Mouse (Mus musculus) adrenal gland, adult 18-20 months (tissue): ENCODE results near the gene Schip1. TPM values are rescaled to one million over a fixed set of nuclear protein-coding genes. Genes with fewer than 3 reads are reported as not detected.

Experiments used
- DNase-seq, 2 experiments: peaks; one replicate each; pipeline ENCODE4 v3.0.0; 2021 to 2022; ENCODE audit warnings: low spot score in 2 of 2
- total RNA-seq, 2 experiments: library from RNA; stranded (reverse); gene quantifications; 1 replicate in 1 of 2; 2 replicates in 1 of 2; pipeline ENCODE4 v1.2.3; 2021

Gene Schip1
- total RNA-seq, 2 experiments from 2014 or later: 7.1 to 10.1 TPM

DNA sequence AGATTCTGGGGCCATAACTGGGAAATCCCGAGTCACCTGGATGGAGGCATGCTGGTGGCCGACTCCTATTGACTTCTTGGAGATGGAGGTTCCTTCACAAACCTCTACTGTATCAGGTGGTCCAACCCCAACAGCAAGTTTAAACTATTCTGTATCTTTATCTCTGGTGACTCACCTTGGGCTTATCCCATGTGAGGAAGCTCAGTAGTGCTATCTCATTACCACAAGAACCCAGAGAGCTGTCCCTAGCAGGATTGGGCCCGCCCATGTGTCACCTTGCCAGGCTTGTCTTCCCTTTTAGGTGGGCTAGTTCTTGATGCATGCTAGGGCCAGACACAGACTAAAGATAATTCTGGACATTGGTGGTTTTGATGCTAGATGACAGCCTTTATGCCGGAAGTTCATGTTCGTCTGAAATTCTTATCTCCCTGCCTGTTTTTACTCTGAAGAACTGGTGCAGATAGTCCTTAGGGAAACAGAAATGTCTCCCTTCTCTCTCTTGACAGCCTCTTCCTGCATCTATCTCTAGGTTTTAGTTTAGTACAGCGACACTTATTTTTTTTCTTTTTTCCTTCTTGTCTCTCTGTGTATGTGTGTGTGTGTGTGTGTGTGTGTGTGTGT lies 435.0 kb downstream of the Schip1 start:
- no peak for DNase-seq

DNA sequence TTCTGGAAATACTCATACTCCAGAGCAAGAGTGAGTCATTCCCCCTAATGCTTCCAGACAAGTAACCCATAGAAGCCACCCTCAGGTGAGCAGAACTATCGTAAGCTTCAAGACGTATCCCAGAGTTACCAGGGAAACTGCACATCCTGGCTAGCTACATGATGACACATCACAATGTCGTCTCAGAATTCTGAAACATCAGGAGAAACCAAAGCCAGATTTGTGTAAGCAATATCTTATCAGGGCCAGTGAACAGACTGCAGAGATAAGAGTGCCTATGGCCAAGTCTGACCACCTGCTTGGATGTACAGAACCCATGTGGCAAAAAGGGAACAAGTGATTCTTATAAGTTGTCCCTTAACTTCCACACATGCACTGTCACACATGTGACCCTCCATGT lies 440.2 kb downstream of the Schip1 start:
- DNase-seq: no peak

DNA sequence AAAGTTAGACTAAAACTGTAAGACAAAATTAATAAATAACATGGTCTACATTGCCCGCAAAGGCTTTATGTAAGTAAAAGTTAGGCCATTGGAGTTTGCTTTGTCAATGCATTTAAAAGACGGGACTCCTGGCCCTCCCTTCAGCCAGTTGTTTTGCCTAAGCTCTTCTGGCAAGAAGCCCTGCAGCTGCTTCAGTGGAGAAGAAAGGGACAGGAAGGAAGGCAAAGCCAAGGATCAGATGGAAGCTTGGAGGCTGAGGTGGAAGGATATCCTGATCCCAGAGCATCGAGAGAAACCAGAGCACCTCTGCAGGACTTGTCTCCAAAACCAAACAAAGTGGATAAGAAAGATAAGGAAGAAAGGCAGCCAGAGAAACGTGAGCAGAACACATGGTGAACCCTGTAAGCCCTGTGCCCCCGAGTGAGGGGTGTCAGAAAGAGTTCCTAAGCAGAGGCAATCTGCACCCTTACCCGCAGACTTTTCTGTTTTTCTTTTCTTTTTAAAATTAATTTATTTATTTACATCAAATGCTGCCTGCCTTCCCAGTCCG lies 442.2 kb downstream of the Schip1 start:
- no peak for DNase-seq

DNA sequence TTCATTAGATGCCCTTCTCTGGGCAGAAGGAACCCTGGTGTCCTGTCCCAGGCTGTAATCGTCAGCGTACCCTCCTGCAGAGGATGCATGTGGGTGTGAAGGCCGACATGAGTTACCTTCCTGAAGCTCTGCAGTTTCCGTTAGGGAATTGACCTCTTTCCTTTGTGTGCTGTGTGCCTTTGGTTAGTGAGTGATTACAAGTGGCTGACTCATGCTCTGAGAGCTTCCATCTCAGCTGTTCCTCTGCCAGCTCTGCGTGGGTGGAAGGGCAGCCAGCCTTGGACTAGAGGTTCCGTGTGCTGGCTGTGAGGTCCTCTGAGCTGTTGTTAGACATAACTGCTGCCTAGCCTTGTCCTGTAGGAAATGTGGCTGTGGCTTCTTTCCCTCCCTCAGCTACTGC lies 444.0 kb downstream of the Schip1 start:
- DNase-seq: peak; percentile 57

DNA sequence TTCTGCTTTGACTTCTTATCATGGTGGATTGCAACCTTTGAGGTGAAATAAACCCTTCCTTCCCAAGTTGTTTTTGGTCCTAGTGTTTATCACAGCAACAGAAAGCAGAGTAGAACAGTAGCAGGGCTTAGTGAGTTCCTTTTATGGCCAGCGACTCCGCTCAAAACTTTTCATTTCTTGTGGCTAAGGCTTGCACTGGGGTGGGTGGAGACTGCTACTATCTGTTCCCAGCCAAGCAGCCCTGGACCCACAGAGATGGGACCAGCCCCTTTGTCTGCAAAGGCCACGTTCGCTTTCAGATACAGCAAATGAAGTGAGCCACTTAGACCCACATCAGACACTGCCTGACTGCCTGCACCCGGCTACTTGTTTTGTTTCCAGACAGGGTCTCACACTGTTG lies 446.3 kb downstream of the Schip1 start:
- no peak for DNase-seq

DNA sequence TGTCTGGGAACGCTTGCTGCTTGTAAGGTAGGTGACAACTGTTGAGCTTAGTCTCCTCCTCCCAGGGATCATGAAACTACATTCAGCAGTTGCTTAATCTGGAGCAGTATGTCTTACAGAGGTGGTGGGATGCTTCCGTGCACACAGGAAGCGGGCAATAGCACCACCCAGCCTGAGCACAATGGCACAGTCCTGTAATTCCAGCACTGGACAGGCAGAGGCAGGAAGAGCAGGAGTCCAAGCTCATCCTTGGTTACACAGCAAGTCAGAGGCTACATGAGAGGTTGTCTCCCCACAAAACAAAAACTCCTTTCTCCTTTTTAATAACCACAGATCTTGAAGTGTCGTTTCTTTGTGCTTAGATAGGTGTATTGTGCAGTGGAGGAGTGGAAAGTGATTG lies 447.1 kb downstream of the Schip1 start:
- no peak for DNase-seq

DNA sequence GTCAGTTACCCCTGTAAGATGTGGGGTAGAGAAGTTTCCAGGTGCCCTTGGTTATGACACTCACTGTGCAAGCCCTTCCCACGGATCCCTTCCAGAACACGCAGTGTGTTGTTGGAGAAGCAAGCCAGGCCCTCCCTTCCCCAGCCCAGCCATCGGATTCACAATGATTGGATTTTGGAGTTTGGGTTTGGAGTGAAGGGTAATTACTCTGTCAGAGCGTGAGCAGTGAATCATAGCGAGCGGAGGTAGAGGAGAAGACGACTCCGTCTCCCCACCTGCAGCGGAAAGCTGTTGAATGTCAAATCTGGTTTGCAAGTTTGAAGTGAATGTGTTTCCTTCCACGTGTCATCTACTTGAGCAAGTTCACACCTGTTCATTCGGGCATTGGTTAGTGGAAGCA lies 447.7 kb downstream of the Schip1 start:
- DNase-seq: no peak

DNA sequence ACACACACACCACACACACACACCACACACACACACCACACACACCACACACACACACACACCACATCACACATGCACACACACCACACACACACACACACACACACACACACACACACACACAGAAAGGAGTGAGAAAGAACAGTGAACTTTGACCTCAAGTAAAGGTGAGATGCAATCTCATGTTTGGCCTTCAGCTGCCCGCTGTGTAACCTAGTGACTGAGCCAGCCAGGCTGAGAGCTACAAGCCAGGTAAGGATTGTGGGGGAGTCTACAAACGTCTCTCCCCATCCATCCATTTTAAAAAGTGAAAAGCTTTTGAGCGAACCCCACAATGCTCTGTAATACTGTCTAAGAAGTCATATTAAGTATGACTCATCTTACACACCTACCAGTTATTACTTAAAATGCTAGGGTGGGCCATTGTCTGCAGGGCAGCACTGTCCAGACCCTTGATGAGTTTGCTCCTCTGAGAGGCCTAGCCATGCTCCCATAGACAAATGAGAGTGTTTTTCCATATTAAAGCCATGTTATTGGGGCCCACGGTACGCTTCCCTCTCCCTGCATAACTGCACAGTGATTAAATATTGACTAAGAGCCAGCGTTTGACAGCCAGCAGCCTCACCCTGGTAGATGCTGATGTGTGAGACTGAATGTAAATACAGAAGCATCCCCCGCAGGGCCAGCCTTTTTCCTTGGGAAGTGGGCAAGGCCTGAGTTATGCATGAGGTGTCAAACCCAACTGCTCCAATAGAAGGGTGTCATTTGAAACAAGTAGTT lies 448.9 kb downstream of the Schip1 start:
- DNase-seq: no peak

DNA sequence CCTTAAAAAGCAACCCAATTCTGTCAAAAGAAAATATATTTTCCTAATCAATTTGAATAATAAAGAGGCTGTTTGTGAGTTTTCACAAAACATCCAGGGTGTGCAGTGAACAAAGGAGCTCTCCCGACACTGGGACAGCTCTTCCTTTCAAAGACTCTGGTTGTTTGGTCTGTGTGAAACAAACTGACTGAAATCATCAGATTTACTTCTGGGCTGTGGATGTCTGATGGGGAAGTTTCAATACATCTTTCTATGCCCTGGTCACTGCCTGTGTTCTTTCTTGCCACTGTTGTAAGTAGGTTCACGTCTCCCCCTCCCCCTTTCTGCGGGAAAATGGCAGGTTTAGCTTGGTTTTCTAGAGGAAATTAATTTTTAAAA lies 449.5 kb downstream of the Schip1 start:
- DNase-seq: no peak

DNA sequence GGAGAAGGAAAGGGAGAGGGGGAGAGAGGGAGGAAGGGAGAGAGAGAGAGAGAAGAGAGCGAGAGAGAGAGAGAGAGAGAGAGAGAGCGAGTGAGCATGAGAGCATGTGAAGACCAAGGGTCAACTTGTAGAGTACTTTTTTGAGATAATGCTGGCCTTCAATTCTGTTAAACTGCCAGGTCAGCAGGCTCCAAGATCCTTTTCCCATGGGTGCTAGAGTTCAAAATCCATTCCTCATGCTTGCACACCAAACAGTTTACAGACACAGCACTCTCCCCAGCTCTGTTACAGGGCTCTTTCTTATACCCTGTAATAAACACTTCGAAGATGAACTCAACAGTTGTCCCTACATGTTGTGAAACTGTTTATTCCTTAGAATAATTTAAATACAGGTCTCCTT lies 450.1 kb downstream of the Schip1 start:
- DNase-seq: no peak

DNA sequence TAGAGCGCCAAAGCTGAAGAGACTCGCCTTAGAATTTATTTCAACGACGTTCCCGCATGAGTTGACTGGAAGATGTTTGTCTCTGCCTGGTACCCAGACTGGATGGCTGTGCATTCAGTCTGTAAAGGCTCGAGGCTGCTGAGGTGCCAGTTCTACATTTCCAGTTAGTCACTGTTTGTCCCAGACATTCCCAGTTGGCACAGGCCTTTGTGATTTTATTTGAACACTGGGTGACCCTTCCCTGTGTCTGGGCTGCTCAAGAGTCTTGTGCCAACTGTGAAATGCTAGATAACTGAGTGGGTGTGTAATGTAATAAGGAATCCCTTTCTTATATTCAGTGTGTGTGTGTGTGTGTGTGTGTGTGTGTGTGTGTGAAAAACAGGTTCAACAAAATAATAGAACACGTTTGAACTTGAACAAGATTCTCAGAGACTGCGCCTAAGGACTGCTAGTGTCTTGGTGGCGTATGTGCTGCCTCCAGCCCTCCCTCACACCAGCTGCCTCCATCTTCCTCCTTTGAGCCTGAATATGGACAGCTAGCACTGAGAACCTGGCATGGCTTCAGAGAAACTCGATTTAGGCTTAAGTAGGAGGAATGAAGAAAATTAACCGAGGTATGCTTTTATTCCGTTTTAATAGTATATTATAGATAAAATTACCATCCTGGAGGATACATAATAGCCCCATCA lies 451.9 kb downstream of the Schip1 start:
- DNase-seq: no peak

DNA sequence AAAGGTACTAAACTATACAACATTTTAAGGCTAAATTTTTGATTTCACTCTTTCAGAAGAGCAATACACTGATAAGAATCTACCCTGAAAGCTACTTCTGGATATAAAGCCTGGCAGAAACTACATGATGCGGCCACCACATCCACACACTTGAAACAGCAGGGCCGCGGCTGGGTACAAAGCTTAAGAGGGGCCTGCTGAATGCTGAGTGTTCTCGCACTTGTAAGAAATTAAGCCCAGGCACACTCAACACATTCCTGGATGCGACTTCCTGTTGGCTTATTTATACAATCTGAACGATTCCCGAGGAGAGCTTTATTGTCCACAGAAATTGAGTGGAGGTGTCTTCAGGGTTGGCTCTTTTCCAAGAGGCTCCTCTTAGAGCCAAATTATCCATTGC lies 452.6 kb downstream of the Schip1 start:
- no peak for DNase-seq

DNA sequence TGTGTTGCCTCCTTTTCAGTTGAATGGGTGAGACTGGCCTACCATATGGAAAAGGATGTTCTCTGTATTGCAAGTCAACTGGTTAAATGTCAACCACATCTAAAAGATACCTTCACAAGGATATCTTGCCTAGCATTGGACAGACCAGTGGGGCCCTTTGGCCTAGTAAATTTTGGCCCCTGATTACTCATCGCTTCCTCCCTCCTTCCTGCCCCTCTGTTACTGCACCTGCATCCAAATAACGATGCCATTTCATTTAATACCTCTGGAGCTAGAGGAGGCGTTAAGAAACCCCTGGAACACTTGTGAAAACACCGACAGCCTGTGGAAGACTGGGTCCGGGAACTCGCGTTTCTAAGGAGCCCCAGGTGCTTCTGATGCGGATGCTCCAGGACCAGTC lies 453.4 kb downstream of the Schip1 start:
- DNase-seq: no peak

DNA sequence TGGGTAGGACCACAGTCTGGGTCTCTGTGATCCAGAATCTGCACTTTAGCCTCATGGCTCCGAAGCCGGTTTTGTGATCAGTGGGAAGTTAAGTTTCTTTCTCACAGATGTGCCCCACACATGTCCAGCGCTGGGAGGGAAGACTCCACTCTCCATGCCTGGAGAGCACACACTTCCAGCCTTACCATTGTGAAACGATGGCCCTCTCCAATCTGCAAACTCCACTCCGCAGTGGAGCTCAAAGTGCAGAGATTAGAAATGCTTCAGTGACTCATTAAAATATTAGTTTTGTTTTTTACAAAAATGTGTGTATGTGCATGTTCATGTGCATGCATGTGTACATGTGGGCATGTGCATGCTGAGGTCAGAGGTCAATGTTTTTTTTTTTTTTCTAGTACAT lies 454.0 kb downstream of the Schip1 start:
- DNase-seq: no peak

DNA sequence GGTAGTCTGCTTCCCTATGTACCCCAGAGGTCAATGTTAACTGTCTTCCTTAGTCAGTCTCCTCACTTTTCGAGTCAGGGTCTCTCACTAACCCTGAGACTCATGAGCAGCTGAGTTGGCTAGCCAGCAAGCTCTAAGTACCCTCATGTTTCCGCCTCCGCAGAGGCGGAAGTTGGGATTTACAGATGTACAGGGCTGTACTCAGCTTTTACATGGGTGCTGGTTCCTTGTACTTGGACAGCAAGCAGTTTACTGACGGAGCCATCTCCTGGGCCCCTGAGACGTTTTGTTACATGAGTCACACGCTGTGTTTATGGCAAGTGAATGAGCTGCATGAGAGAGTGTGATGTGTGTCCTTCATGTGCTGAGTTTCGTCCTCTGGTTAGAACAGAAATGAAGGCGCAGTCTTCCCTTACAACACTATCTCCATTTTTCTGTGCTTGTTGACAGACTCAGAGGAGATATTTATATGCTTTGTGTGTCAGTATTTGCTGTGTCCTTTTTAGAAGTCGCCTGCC lies 460.8 kb downstream of the Schip1 start:
- DNase-seq: no peak

DNA sequence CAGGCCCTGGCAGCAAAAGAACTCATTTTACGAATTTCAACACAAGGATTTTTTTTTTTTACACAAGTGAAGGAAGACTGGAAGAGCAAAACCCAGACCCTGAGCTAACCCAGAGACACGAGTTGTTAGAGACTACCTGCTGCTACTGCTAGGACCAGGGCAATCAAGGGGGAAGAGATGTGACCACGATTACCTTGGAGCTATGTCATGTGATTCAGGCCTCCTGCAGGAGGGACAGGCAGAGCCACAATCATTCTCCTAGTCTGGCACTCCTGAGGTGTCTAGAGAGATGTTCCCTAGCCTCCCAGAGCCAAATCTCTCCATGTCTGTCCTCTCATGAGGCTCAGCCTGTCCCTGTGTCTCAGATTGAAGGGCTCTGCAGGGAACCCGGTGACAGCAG lies 461.8 kb downstream of the Schip1 start:
- no peak for DNase-seq

DNA sequence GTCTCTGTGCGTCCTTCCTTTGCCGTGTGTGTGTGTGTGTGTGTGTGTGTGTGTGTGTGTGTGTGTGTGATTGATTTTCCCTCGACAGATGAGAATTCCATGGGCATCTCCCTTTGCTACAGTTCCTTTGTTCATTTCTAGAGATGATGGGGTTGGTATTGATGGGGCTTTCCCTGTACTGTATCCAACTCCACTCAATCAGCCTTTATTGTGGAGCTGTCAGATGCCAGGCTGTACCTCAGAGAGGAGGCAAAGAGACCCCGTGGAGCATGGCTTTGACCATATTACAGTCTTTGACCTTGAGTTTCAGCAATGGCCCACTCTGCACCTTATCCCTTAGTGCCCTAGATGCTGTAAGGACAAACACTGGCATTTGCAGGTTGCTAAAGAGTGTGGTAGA lies 462.6 kb downstream of the Schip1 start:
- DNase-seq: no peak

DNA sequence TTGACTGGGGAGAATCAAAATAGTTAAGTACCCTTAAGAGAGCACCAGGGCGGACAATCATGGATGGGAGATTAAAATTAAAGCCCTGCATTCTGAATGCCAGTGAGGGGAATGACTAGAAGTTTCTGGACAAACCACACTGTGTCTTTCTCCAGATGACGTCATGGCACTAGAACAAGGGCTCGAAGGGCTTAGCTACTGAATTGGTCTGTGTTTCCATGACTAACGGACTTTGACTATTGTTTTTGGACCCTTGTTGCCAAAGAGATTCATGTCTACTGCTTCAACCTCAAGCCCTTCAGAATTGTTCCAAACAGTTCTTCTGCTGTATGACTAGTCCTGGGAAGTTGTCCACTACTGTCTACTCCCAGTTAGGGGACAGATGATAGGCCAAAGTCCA lies 467.3 kb downstream of the Schip1 start:
- DNase-seq: no peak

DNA sequence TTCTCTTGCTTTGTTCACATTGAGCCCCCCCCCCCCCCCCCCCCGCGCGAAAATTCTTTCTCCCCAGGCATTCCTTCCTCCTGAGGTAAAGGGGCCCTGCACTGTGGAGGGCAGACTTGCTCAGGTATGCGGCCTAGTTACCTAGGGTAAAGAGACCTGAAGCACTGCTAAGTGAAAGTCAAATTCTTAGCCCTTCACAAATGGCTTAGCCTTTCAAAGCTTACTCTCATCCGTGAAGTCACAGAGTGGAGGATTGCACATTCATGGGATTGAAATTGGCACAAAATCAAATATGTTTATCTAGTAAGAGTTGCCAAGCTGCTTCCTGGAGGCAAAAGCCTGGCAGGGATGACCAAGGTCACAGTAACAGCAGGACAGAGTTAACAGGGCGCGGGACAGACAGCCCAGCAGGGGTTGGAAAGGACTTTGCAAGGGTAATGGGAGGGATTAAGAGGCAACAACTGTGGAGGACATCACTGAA lies 470.0 kb downstream of the Schip1 start:
- DNase-seq: peak in 1 of 2 experiments; percentile 6

DNA sequence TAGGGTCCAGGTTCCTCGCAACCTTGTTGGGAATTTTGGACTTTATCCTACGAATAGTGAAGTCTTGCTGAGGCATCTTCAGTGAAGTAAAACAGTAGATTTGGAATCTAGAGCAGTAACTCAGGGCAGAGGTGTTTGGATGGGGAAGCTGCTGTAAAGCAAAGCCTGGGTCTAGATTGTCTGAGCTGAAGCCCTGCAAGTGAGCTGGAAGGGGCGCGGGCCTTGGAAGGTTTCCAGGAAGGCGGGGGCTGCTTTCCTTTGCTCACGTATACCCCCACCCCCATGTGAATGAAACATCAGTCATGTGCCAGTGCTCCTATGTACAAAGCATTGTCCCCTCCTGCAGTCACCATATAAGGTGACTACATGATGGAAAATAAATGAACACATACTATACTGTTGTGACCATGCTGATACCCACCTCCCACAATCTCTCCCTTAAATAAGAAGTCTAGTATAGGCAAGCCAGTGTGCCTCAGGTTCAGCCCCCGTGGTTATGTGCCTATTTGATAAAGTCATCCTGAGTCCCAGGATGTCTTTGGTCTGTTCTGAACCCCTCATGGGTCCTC lies 470.6 kb downstream of the Schip1 start:
- DNase-seq: no peak

DNA sequence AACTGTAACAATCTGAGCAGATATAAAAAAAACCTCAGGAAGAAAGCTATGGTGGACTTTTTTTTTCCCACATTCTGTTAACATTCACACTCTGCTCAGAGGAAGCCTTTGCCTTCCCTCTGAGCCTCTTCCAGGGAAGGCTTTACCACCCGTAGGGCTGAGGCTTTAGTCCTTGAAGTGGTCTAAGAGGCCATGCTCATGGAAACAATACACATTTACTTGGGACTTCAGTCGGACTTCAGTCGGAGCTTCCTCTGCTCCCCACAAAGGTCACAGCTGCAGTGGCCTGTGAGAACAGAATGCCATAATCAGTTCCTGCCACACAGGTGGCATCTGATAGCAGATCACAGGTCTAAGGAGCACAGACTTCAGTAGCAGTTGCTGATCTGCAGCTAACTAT lies 471.5 kb downstream of the Schip1 start:
- no peak for DNase-seq
